Mouse (Mus musculus): Measurements from ENCODE around the gene Iqsec1. TPM values are rescaled to one million over a fixed set of nuclear protein-coding genes. Genes with fewer than 3 reads are reported as not detected.

Iqsec1 gene
- polyA plus RNA-seq, 1 experiment from 2014 or later = 17.4 TPM

DNA sequence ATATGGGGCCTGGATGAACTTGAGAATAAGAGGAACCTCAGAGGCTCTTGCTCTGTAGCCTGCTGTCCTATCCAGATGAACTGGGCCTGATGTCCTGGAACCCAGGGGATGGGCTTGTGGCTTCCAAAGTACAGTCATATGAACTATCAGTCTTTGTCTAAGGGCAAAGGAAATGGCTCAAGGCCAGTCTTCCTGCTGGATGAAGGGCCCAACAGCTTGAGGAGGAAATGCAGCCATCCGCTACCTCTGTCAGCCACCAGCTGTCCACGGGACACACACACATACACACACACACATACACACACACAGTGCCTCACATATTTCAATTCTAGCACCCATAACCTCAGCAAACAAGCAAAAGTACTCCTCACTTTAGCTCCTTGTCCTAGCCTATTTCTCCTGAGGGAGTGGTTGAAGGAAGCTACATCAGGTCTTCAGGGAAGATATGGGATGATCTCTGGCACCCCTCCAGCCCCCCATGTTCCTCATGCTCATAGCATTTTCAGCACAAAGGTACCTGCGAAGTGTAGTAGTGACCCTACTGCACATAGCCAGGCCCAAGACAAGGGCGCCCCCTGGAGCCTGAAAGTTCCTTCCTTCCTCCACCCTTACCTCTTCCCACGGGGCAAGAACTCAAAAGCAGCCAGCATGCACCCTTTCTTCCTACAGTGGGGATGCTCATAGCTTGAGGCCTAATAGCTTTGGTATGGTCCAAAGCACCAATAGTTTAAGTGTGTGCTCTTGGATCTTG is 267.3 kb downstream of the Iqsec1 start:
- WGBS = 75% methylated on average over 5 of the region's 5 CpGs
- Histone ChIP-seq H3K4me2 (ENCODE audit: low read depth, low read length) (no peak overlapping the region), H3K27ac (replicated peaks; ENCODE audit: low read depth, low read length) (no peak overlapping the region), H3K4me1 (ENCODE audit: control insufficient read depth, insufficient read depth, low read length) (peaks cover 15% of the 10 kb centered on the region), H3K4me3 (ENCODE audit: low read depth, low read length) (no peak overlapping the region), H3K9me3 (ENCODE audit: control insufficient read depth, low read length) (no peaks in the 10 kb centered on the region), H3K9ac (ENCODE audit: low read depth, low read length) (no peak overlapping the region), H3K36me3 (ENCODE audit: control insufficient read depth, insufficient read depth, low read length) (no peaks in the 10 kb centered on the region), H3K27me3 (replicated peaks; ENCODE audit: control insufficient read depth, insufficient read depth, low read length) (no peaks in the 10 kb centered on the region)
- ATAC-seq (ENCODE audit: low read depth) (no peak), DNase-seq (ENCODE audit: low spot score) (no peak)

DNA sequence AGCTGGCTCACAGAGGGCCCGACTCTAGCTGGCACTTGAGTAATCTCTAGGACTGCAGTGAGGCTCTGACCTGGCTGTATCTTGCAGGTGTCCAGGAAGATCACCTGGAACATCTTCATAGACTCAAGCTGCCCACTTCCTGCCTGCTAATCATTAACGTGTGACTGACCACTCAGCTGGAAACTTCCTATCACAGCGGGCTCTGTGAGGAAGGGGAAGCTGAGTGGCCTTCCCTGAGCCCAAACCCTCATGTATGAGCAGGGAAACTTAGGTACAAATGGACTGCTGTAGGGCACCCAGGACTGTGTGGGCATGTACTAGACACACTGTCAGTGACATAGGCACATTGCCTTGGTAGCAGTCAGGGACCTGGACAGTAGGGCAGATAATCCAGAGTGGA is 268.3 kb downstream of the Iqsec1 start:
- DNase-seq (ENCODE audit: low spot score) (no peak), ATAC-seq (ENCODE audit: low read depth) (no peak)
- H3K9ac ChIP-seq (ENCODE audit: low read depth, low read length) = no peak overlapping the region
- H3K36me3 ChIP-seq (ENCODE audit: control insufficient read depth, insufficient read depth, low read length) = no peaks in the 10 kb centered on the region
- H3K27ac ChIP-seq (replicated peaks; ENCODE audit: low read depth, low read length) = no peak overlapping the region
- no peaks in the 10 kb centered on the region for H3K9me3 ChIP-seq (ENCODE audit: control insufficient read depth, low read length)
- WGBS = 55% methylated on average over 3 of the region's 3 CpGs
- no peaks in the 10 kb centered on the region for H3K27me3 ChIP-seq (replicated peaks; ENCODE audit: control insufficient read depth, insufficient read depth, low read length)
- no peak overlapping the region for H3K4me2 ChIP-seq (ENCODE audit: low read depth, low read length)
- no peak overlapping the region for H3K4me3 ChIP-seq (ENCODE audit: low read depth, low read length)
- peaks cover 19% of the 10 kb centered on the region for H3K4me1 ChIP-seq (ENCODE audit: control insufficient read depth, insufficient read depth, low read length)

DNA sequence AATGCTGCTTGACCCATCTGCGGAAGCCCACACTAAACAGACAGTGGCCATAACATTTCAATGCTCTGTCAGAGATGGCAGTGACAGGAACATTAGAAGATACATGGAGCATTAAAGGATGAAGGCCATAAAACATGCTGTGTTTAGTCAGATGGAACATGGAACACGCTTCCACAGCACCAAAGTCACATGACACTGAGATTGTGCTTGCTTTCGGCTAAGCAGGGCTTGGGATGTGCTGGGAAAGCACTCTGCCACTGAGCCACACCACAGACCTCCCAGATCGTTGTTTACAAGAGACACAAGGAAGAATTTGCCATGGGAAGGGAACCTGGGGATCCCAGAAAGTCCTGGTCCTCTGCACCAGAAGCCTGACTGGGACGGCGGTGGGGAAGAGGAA is 269.1 kb downstream of the Iqsec1 start:
- DNase-seq (ENCODE audit: low spot score) (no peak), ATAC-seq (ENCODE audit: low read depth) (no peak)
- H3K4me3 ChIP-seq (ENCODE audit: low read depth, low read length) = no peak overlapping the region
- H3K4me2 ChIP-seq (ENCODE audit: low read depth, low read length) = no peak overlapping the region
- H3K9me3 ChIP-seq (ENCODE audit: control insufficient read depth, low read length) = no peaks in the 10 kb centered on the region
- peaks cover 25% of the 10 kb centered on the region for H3K4me1 ChIP-seq (ENCODE audit: control insufficient read depth, insufficient read depth, low read length)
- H3K27ac ChIP-seq (replicated peaks; ENCODE audit: low read depth, low read length) = no peak overlapping the region
- H3K36me3 ChIP-seq (ENCODE audit: control insufficient read depth, insufficient read depth, low read length) = no peaks in the 10 kb centered on the region
- no peak overlapping the region for H3K9ac ChIP-seq (ENCODE audit: low read depth, low read length)
- 85% methylated on average over 6 of the region's 6 CpGs for WGBS
- H3K27me3 ChIP-seq (replicated peaks; ENCODE audit: control insufficient read depth, insufficient read depth, low read length) = no peaks in the 10 kb centered on the region

DNA sequence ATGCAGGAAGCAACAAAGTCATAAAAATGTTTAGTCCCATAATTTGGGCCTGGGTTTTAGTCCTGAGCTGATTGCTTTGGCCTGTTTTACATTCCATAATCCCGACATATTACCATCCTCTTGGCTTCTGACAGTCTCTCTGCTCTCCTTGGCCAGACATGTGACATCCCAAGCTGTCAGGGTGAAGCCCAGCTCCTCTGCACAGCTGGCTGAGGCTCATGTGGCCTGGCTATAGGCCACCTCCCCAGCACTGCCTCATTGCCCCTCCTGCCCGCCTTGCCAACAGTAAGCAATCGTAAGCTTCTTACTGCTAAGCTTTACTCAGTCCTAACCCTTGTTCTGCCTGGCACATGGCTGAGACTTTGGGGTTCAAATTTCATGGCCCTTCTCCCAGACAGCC is 270.0 kb downstream of the Iqsec1 start:
- Histone ChIP-seq H3K9me3 (ENCODE audit: control insufficient read depth, low read length) (no peaks in the 10 kb centered on the region), H3K4me3 (ENCODE audit: low read depth, low read length) (no peak overlapping the region), H3K36me3 (ENCODE audit: control insufficient read depth, insufficient read depth, low read length) (0 out of 2 replicates have a peak, but pooled peaks cover 4% of the 10 kb centered on the region), H3K27ac (replicated peaks; ENCODE audit: low read depth, low read length) (no peak overlapping the region), H3K27me3 (replicated peaks; ENCODE audit: control insufficient read depth, insufficient read depth, low read length) (no peaks in the 10 kb centered on the region), H3K4me1 (ENCODE audit: control insufficient read depth, insufficient read depth, low read length) (peaks cover 30% of the 10 kb centered on the region), H3K9ac (ENCODE audit: low read depth, low read length) (no peak overlapping the region), H3K4me2 (ENCODE audit: low read depth, low read length) (no peak overlapping the region)
- 75% methylated on average over 3 of the region's 3 CpGs for WGBS
- ATAC-seq (ENCODE audit: low read depth) (no peak), DNase-seq (ENCODE audit: low spot score) (no peak)

DNA sequence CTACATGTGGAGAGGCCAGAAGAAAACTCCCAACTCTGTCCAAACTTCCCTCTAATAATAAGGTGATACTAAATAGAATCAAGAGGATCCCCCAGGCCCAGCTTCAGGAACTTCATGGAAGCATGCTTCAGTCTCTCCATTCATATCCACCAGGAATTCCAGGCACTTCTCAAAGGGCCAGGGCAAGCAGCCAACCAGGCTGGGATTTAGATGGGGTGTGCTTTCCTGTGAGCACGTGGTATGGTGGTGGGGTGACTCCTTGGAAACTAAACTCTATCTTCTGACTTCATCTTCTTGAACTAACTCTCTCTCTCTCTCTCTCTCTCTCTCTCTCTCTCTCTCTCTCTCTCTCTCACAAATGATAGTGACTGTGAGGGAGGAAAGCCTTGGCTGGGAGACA is 270.8 kb downstream of the Iqsec1 start:
- H3K4me3 ChIP-seq (ENCODE audit: low read depth, low read length) = no peak overlapping the region
- H3K27me3 ChIP-seq (replicated peaks; ENCODE audit: control insufficient read depth, insufficient read depth, low read length) = no peaks in the 10 kb centered on the region
- WGBS = 20% methylated on average over 1 of the region's 1 CpGs
- DNase-seq (ENCODE audit: low spot score) (peak; percentile 72), ATAC-seq (ENCODE audit: low read depth) (no peak)
- 0 out of 2 replicates have a peak, but pooled peaks cover 4% of the 10 kb centered on the region for H3K36me3 ChIP-seq (ENCODE audit: control insufficient read depth, insufficient read depth, low read length)
- no peaks in the 10 kb centered on the region for H3K9me3 ChIP-seq (ENCODE audit: control insufficient read depth, low read length)
- no peak overlapping the region for H3K27ac ChIP-seq (replicated peaks; ENCODE audit: low read depth, low read length)
- H3K4me2 ChIP-seq (ENCODE audit: low read depth, low read length) = no peak overlapping the region
- peaks cover 37% of the 10 kb centered on the region for H3K4me1 ChIP-seq (ENCODE audit: control insufficient read depth, insufficient read depth, low read length)
- no peak overlapping the region for H3K9ac ChIP-seq (ENCODE audit: low read depth, low read length)

DNA sequence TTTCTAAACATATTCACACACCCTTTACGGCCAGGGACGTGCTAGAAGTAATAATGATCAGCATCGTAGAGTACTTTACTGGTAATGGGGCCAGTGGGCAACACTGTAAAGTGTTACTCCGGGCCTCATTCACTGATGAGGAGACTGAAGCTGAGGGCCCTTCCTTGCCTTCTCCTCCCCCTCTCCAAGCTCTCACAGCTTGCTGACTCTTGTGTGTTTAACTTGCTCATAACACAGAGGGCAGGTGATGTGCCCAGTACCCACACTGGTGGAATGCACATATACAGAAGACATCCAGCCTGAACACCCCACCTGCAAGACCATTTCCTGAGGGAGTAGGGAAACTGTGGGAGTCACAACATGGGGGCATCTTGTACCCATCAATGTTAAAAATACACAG is 271.6 kb downstream of the Iqsec1 start:
- Histone ChIP-seq H3K4me3 (ENCODE audit: low read depth, low read length) (peak overlapping the region; percentile 82), H3K4me1 (ENCODE audit: control insufficient read depth, insufficient read depth, low read length) (peaks cover 46% of the 10 kb centered on the region), H3K27ac (replicated peaks; ENCODE audit: low read depth, low read length) (no peak overlapping the region; the same call in 1 of the 2 replicates), H3K27me3 (replicated peaks; ENCODE audit: control insufficient read depth, insufficient read depth, low read length) (no peaks in the 10 kb centered on the region), H3K4me2 (ENCODE audit: low read depth, low read length) (peak overlapping the region; percentile 78), H3K9ac (ENCODE audit: low read depth, low read length) (no peak overlapping the region), H3K9me3 (ENCODE audit: control insufficient read depth, low read length) (no peaks in the 10 kb centered on the region), H3K36me3 (ENCODE audit: control insufficient read depth, insufficient read depth, low read length) (0 out of 2 replicates have a peak, but pooled peaks cover 4% of the 10 kb centered on the region)
- WGBS = 44% methylated on average over 4 of the region's 4 CpGs
- DNase-seq (ENCODE audit: low spot score) (no peak), ATAC-seq (ENCODE audit: low read depth) (no peak)

DNA sequence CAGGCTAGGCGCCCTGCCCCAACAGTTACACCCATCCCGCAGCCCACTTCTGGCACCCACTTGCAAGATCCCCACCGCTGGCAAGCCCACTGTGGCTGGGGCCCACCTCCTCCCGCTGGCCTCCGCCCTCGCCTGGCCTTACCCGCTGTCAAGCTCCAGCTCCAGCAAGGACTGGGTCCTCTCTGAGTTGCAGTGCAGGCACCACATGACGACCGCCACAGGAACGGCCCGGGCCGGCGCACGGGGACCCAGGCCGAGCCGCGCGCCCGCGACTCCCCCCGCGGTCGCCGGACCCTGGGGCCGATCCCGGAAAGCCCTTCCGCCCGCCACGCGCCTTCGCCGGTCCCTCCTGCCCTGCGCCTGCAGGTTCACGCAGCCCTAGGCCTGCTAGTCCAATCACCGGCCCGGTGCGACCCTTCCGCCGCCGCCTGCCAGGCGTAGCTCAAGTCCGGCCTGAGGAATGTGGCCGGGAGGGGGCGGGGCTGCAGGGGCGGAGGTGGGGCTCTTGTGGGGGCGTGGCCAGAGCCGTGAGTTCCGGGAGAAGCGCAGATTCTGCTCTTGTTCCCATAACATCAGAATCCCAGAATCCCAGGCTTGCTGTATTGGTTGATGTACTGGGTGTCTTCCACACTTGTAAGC is 272.3 kb downstream of the Iqsec1 start:
- 3% methylated on average over 16 of the region's 49 CpGs for WGBS

DNA sequence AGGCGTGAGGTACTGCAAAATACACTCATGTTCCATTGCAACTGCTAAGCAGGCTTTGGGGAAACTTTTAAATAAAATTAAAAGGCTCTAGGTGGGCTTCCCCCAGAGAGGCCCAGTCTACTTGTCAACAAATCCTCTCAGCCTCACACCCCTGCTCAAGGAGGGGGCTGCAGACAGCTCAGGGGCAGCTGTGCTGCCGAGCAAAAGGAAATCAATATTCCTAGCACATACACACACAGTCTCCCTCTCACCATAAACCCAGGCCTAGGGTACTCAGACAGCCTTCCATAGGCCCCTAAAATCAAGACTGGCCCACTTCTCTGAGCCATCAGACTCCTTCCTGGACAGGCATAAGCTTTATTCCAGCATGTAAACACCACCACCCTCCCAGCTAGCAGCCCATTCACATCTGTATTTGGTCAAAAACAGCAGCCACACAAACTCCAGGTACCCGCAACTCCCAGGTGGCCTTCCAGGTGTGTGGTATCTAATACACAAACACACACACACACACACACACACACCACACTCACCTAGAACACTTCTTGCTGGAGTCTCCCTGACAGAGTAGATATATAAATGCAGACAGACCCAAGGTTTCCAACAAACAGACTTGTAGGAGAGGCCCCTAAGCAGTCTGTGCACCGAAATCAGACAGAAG is 273.1 kb downstream of the Iqsec1 start:
- Histone ChIP-seq H3K27me3 (replicated peaks; ENCODE audit: control insufficient read depth, insufficient read depth, low read length) (no peaks in the 10 kb centered on the region), H3K36me3 (ENCODE audit: control insufficient read depth, insufficient read depth, low read length) (0 out of 2 replicates have a peak, but pooled peaks cover 4% of the 10 kb centered on the region), H3K4me3 (ENCODE audit: low read depth, low read length) (peak overlapping the region; percentile 82), H3K27ac (replicated peaks; ENCODE audit: low read depth, low read length) (peak overlapping the region; percentile 88), H3K4me2 (ENCODE audit: low read depth, low read length) (peak overlapping the region; percentile 78), H3K9me3 (ENCODE audit: control insufficient read depth, low read length) (no peaks in the 10 kb centered on the region), H3K4me1 (ENCODE audit: control insufficient read depth, insufficient read depth, low read length) (peaks cover 59% of the 10 kb centered on the region), H3K9ac (ENCODE audit: low read depth, low read length) (peak overlapping the region; percentile 86)
- WGBS = 24% methylated on average over 4 of the region's 4 CpGs
- ATAC-seq (ENCODE audit: low read depth) (no peak), DNase-seq (ENCODE audit: low spot score) (no peak)

More for the DNA sequence above, 272.3 kb downstream of the Iqsec1 start:
- Histone ChIP-seq H3K27me3 (replicated peaks; ENCODE audit: control insufficient read depth, insufficient read depth, low read length) (no peaks in the 10 kb centered on the region), H3K4me1 (ENCODE audit: control insufficient read depth, insufficient read depth, low read length) (peaks cover 52% of the 10 kb centered on the region), H3K36me3 (ENCODE audit: control insufficient read depth, insufficient read depth, low read length) (0 out of 2 replicates have a peak, but pooled peaks cover 4% of the 10 kb centered on the region), H3K27ac (replicated peaks; ENCODE audit: low read depth, low read length) (peak overlapping the region; percentile 88), H3K9me3 (ENCODE audit: control insufficient read depth, low read length) (no peaks in the 10 kb centered on the region), H3K9ac (ENCODE audit: low read depth, low read length) (peak overlapping the region; percentile 86), H3K4me2 (ENCODE audit: low read depth, low read length) (peak overlapping the region; percentile 78), H3K4me3 (ENCODE audit: low read depth, low read length) (peak overlapping the region; percentile 82)
- ATAC-seq (ENCODE audit: low read depth) = peak; percentile 81
- DNase-seq (ENCODE audit: low spot score) = peak; percentile 90

Measured in embryonic facial prominence, embryonic 14.5 days (tissue).